Mouse (Mus musculus) liver, embryonic 15.5 days (tissue): ENCODE measurements around the gene Cubn. TPM values are rescaled to one million over a fixed set of nuclear protein-coding genes. Genes with fewer than 3 reads are reported as not detected.

ENCODE experiments used
- ATAC-seq: fragments of 200-750 bp; cut with Nextera tagmentation; 2 replicates; pipeline ENCODE4 v1.8.0; 2017; ENCODE audit warnings: moderate number of reproducible peaks, mild to moderate bottlenecking, moderate library complexity; ENCODE audit not compliant: insufficient read depth
- H3K27ac ChIP-seq: fragments of 300-500 bp; sonication (generic); replicated peaks from 2 replicates; pipeline ENCODE4 v1.5.1; 2015; ENCODE audit warnings: mild to moderate bottlenecking, inconsistent platforms
- H3K27me3 ChIP-seq: fragments of 300-500 bp; sonication (generic); 2 replicates; pipeline ENCODE4 v1.6.1; 2015; ENCODE audit warnings: mild to moderate bottlenecking, inconsistent platforms
- H3K36me3 ChIP-seq: fragments of 300-500 bp; sonication (generic); replicated peaks from 2 replicates; pipeline ENCODE4 v1.6.1; 2015; ENCODE audit warnings: moderate library complexity, mild to moderate bottlenecking, inconsistent platforms
- H3K4me1 ChIP-seq: fragments of 300-500 bp; sonication (generic); replicated peaks from 2 replicates; pipeline ENCODE4 v1.6.1; 2015; ENCODE audit warnings: inconsistent platforms
- H3K4me2 ChIP-seq: fragments of 300-500 bp; sonication (generic); 2 replicates; pipeline ENCODE4 v1.6.1; 2015; ENCODE audit warnings: moderate library complexity, mild to moderate bottlenecking, inconsistent platforms
- H3K4me3 ChIP-seq: fragments of 300-500 bp; sonication (generic); replicated peaks from 2 replicates; pipeline ENCODE4 v1.5.1; 2015; ENCODE audit warnings: mild to moderate bottlenecking, inconsistent platforms
- H3K9ac ChIP-seq: fragments of 300-500 bp; sonication (generic); 2 replicates; pipeline ENCODE4 v1.6.1; 2015; ENCODE audit warnings: moderate library complexity, mild to moderate bottlenecking, inconsistent platforms
- H3K9me3 ChIP-seq: fragments of 300-500 bp; sonication (generic); replicated peaks from 2 replicates; pipeline ENCODE4 v1.6.1; 2016; ENCODE audit warnings: inconsistent platforms
- WGBS: fragments of 180-500 bp; shearing (Covaris S2); methylation state at CpG from one replicate; pipeline ENCODE4 v1.1.7; 2015; ENCODE audit warnings: mixed read lengths; ENCODE audit not compliant: insufficient replicate concordance; 5-methylcytosine and 5-hydroxymethylcytosine counted together
- polyA plus RNA-seq: library from polyadenylated mRNA; unstranded; fragments of >200 nt; fragmentation: Nextera tagmentation; extraction: Ambion mirVana; gene quantifications from 2 replicates; pipeline ENCODE4 v1.2.1, GENCODE M21; 2015

Cubn gene
- polyA plus RNA-seq, 1 experiment from 2014 or later, result 0.06 TPM

- no peak overlapping the region for H3K4me2 ChIP-seq
- H3K27ac ChIP-seq, result no peak overlapping the region
- H3K27me3 ChIP-seq, result no peaks in the 10 kb centered on the region
- 52% methylated on average over 7 of the region's 7 CpGs for WGBS
- H3K4me3 ChIP-seq, result no peak overlapping the region
- H3K9me3 ChIP-seq, result no peaks in the 10 kb centered on the region
- no peak for ATAC-seq
- H3K36me3 ChIP-seq, result 0 out of 2 replicates have a peak, but pooled peaks cover 6% of the 10 kb centered on the region
- no peaks in the 10 kb centered on the region for H3K4me1 ChIP-seq
- no peak overlapping the region for H3K9ac ChIP-seq
These were observed 257.7 kb downstream of the Cubn start for GRCm38 (mm10) chr2:13233902-13234301.

- no peak overlapping the region for H3K9ac ChIP-seq
- 0 out of 2 replicates have a peak, but pooled peaks cover under 1% of the 10 kb centered on the region for H3K36me3 ChIP-seq
- H3K27ac ChIP-seq, result no peak overlapping the region
- ATAC-seq, result no peak
- WGBS, result 43% methylated on average over 12 of the region's 12 CpGs
- no peaks in the 10 kb centered on the region for H3K9me3 ChIP-seq
- H3K4me3 ChIP-seq, result no peak overlapping the region
- H3K4me2 ChIP-seq, result no peak overlapping the region
- no peaks in the 10 kb centered on the region for H3K4me1 ChIP-seq
- no peaks in the 10 kb centered on the region for H3K27me3 ChIP-seq
These were observed 258.3 kb downstream of the Cubn start for GRCm38 (mm10) chr2:13233254-13233835.

- 73% methylated on average over 6 of the region's 6 CpGs for WGBS
- Histone ChIP-seq H3K4me3 (no peak overlapping the region), H3K9me3 (no peaks in the 10 kb centered on the region), H3K36me3 (no peaks in the 10 kb centered on the region), H3K27me3 (no peaks in the 10 kb centered on the region), H3K9ac (no peak overlapping the region), H3K27ac (no peak overlapping the region), H3K4me1 (no peaks in the 10 kb centered on the region), H3K4me2 (no peak overlapping the region)
- ATAC-seq, result no peak
These were observed 259.3 kb downstream of the Cubn start for GRCm38 (mm10) chr2:13232305-13232704.

GRCm38 (mm10) chr2:13229686-13230085 is 261.9 kb downstream of the Cubn start:
- no peaks in the 10 kb centered on the region for H3K27me3 ChIP-seq
- no peaks in the 10 kb centered on the region for H3K4me1 ChIP-seq
- H3K9me3 ChIP-seq, result no peaks in the 10 kb centered on the region
- H3K36me3 ChIP-seq, result no peaks in the 10 kb centered on the region
- H3K9ac ChIP-seq, result no peak overlapping the region
- no peak overlapping the region for H3K4me3 ChIP-seq
- ATAC-seq, result no peak
- H3K27ac ChIP-seq, result no peak overlapping the region
- 70% methylated on average over 3 of the region's 3 CpGs for WGBS
- H3K4me2 ChIP-seq, result no peak overlapping the region

Other genes with a start within 250 kb of the Cubn start
- 52.5 and 55.2 TPM in 2 replicates for gene Rsu1, start 220.4 kb downstream of the Cubn start, polyA plus RNA-seq
- gene Trdmt1, start 52.9 kb upstream of the Cubn start, polyA plus RNA-seq, result 3.2 and 4.1 TPM in 2 replicates
- 84.2 and 91.3 TPM in 2 replicates for gene Vim, start 82.1 kb upstream of the Cubn start, polyA plus RNA-seq